Mouse (Mus musculus) granulocyte monocyte progenitor cell, adult 5-6 weeks (primary cell): ENCODE measurements around the gene Mocs3. TPM values are rescaled to one million over a fixed set of nuclear protein-coding genes. Genes with fewer than 3 reads are reported as not detected.

ENCODE experiments used
- ATAC-seq: replicated peaks from 2 replicates; pipeline ENCODE4 v1.8.0; 2016; ENCODE audit warnings: mild to moderate bottlenecking, moderate TSS enrichment, inconsistent platforms; ENCODE audit not compliant: poor library complexity, severe bottlenecking
- total RNA-seq, 2 experiments: library from RNA; stranded (forward) in 1 of 2; stranded (reverse) in 1 of 2; fragments of 200-712, 200-1000 nt in 1 of 2; fragments of >200 nt in 1 of 2; fragmentation: Nextera tagmentation in 1 of 2; gene quantifications; 2 replicates each; pipeline ENCODE4 v1.2.3; 2014 to 2017

Gene Mocs3
- total RNA-seq, 2 experiments from 2014 or later: 3.2 to 6.0 TPM

DNA sequence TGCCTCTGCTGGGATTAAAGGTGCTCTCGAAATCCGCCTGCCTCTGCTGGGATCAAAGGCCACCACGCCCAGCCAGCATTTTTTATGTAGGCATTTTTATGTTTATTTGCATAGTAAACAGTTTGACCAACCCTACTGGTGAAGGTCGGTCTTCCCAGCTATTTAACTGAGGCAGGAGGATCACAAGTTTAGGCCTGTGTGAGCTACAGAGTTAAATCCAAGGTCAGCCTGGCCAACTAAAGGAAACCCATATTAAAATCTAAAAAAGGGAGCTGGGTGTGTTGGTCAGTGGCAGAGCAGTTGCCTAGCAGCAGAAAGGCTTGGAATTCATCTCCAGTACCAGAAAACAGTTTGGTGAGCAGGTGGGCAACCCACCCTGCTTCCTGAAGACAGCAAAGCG, 2.9 kb downstream of the Mocs3 start:
- ATAC-seq: no peak

DNA sequence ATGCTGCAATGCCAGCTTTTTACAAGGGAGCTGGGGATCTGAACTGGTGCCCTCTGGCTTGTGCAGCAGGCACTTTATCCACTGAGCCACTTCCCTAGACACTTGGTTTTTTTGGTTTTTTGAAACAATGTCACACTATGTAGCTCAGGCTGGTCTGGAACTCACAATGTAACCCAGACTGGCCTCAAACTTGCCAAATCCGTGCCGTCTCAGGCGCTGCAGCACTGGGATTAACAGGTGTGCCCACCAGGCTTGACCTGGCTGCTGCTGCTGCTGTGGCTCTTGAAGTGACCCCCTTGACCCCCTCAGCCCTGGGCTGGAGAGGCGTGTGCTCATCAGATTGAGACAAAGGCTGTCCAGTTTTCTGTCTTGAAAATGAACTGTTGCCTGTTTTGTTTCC, 7.9 kb downstream of the Mocs3 start:
- ATAC-seq: no peak

DNA sequence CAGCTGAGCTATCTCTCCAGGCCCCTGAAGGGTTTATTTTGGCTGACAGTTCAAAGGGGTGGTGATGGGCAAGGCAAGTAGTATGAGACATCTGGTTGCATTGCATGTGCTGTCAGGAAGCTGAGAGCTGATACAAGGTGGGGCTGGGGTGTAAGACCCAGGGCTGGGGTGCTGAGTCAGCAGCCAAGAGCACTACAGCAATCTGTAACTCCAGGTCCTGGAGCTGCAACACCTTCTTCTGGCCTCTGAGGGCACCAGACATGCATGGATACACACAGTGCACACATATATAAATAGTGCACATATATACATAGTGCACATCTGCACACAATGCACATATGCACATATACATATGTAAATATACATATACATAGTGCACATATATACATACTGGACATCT, 12.4 kb downstream of the Mocs3 start:
- ATAC-seq: no peak

DNA sequence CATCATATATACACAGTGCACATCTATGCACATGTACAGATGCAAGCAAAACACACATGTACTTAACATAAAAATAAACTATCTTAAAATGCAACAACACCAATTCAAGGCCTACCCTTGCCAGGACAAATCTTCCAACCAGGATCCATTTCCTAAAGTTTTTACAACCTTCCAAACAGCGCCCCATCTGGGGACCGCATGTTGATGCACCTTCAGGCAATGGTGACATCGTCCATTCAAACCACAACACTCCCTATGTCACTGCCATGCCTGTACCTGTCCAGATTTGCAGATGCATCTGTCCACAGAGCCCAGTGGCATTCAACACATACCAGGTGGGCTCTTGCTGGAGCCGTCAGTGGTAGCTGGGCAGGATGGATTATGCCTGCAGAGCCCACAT, 12.9 kb downstream of the Mocs3 start:
- no peak for ATAC-seq

DNA sequence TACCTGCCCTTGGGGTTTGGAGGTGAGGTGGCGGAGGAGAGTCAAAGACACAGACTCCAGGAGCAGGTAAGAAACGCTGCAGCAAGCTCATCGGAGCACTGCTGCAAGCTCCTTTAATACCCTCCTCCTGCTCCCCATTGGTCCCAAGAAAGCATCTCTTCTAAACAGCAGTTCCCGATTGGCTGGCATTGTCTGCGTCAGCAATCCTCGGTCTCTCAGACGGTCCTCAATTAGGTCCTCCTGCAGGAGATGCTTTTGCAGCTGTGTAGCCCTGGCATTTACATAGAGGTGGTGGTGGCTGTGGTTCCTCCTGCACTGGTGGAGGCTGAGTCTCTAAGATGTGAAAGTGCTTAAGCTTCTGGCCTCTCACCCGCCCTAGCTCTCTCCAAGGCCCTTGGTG, 15.1 kb downstream of the Mocs3 start:
- no peak for ATAC-seq

DNA sequence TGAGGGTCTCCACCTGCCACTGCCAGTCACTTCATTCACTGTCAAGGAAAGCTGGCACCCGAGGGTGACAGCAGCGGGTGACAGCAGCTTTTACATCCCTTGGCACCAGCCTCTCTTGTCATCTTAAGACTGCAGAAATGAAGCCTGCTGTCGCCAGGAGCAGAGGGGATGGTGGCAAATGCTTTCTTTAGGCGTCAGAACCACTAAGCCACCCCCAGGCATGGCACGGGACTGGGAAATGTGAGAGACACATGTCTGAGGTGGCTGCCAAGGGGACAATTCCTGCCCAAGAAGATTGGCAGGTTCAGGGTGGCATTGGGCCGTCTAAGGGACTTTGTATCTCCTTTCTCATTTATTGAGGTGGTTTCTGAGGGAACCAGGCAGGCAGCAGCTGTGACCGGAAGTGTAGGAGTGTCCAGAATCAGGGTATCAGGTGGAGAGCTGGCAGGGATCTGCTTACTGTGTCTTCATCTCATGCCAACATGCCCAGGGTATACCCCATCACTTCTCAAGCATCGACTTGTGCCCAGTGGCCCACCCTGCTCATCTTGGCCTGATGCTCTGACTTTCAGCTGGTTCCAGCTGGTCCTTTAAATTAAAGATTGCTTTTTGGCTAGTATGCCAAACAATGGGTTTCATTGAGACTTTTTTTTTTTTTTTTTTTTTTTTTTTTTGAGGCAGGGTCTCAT, 17.9 kb downstream of the Mocs3 start:
- no peak for ATAC-seq

DNA sequence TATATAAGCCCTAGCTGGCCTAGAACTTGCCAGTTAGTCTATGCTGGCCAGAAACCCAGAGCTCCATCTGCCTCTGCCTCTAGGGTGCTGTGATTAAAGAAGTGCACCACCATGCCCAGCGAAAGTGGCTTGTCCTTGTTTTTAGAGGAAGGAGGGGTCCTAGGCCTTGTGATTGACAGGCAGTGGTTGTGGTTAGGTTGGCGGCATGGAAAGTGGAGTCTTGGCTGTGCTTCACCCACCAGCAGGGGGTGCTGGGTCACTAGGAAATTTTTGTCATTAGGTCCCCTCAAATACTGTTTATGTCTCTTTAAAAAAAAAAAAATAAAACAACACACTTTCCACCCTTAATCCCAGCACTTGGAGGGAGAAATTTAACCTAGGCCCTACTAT, 18.4 kb downstream of the Mocs3 start:
- peak; percentile 85 for ATAC-seq

DNA sequence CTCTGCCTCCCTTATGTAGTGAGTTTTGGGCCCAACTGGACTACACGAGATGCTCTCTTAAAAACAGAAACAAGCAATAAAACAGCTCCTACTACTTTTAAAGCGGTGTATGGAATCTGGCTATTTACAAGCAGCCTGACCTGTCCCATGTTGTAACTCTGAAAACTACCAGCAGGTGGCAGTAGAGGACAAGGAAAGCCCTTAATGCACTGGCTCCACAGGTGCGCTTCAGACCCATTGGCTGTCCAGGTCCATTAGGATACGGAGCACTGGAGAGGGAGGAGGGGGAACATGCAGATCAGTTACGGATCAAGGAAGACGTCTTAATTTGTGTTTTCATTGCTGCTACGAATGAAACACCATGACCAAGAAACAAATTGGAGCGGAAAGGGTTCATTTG, 19.8 kb downstream of the Mocs3 start:
- peak; percentile 61 for ATAC-seq

DNA sequence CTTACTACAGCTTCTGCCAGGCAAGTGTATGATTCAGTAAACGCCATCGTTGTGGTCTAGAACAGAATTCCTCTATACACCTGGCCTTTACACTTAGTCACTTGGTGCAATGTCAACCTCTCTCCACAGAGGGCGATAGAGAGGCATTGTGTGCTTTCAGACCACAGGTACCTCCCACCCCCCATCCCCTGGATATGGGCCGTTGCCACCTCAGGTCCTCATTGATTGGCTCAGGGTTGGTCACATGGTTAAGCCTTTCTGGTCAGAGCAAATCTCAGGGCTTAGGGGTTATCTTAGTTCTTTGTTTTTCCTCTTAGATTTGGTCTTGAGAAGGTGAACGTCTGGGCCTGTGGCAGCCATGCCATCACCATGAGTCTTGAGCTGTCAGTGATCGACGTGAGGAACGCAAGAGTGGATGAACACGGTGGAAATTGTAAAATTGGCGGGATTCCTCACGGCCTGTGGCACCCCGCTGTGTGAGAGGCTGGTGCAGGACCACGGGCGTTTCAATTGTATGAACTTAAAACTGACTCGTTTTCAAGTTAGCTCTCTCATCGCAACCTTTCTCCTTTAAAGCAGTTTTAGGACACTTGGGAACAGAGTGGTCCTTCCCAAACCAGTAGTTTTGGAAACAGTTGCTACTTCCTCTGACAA, 22.3 kb downstream of the Mocs3 start:
- ATAC-seq: peak; percentile 49

DNA sequence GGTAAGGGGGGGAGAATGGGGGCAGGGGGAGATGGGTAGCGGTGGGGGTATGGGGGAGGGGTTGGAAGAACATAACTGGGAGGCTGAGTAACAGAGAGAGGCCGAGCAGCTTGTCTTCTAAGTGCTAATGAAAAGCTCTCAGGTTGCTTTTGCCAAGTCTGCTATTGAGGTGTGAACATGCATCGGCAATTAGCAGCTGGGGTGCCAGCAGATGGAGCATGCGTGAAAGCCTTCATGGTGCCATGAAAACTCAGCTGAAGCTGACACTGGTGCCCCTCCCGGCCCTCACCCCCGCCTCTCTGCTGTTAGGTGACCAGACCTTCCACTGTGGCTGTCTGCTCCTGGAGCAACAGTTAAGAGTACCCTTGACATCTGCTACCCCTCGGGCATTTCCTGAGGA, 23.4 kb downstream of the Mocs3 start:
- ATAC-seq: no peak

DNA sequence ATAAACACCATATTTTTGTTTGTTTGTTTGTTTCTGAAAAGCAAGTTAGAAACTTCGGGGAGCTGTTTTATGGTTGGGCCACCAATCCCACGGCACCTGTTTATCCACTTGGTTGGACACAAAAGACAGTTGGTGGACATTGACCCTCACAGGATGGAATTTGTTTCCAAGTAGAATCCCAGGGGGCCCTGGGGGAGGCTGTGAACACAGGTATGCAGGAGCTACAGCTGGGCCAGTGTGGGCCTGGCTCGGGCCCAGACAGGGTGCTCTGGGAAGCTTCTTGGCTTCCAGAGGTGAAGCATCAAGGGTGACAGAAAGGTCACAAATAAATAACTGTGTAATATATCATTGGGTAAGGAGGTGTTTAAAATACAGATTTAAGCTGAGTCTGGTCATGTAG, 26.1 kb downstream of the Mocs3 start:
- no peak for ATAC-seq

DNA sequence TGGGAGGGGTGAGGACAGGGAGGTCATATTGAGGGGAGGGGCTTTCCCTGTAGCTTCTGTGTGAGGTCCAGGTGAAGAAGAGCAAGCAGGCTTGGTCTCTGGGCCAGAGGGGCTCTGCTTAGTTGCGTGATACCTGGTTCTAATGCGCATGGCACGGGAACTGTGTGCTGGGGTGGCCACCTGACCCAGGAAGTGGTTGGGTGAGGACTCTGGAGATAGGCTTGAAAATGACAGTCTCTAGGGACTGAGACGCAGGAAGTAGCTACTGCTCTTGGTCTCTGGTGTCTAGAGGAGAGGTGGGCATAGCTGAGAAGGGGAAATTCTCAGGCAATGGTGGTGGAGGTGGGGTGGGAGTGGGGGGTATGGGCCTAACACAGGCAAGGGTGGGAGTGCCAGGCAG, 26.8 kb downstream of the Mocs3 start:
- no peak for ATAC-seq

DNA sequence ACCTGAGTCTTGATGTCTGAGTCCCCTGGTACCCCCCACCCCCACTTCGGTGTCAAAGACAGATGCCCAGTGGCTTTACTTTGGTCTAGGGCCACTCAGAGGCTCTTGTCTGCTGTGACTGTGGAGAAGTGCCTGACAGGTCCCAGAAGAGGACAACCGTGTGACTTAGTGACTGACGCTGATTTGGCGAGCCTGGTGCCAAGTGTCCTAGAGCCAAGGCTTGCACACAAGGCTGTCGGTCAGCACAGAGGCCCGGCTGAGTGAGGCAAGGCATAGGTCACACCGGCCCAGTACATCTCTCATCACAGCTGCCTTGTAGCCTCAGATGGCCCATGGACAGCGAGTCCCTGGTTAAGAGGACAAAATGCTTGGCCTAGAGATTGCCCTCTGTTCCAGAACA, 28.6 kb downstream of the Mocs3 start:
- no peak for ATAC-seq

DNA sequence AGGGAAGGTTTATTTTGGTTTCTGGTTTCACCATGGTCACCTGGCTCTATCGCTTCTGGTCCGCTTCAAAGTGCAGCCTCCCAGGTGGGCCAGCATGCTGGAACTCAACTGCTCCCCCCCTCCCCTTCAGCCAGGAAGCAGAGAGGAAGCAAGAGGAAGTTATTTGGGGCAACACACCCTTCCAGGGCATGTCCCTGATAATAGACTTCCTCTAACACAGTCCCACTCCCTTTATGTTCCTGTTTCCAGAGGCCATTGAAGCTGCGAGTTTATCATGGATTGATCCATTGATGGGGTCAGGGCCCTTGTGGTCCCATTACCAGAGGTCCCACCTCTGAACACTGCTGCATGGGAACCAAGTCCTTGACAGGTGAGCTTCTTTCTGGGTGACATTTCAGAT, 29.7 kb downstream of the Mocs3 start:
- ATAC-seq: peak; percentile 67

DNA sequence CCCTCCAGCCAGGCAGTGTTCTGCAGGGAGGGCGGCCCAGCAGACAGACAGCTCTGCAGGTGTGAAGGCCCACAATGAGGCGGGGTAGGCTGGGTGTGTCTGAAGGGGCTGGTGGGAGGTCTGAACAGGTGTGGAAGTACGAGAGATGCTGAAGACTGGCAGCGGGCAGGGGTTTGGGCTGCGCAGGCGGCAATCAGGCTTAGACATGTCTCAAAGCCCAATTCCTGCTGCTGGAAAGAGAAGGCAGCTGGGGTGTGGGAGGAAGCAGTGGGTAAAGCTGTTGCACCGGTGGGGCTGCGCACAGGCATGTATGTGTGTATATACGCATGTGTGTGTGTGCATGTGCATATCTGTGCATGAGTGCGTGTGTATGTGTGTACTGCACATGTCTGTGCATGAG, 30.5 kb downstream of the Mocs3 start:
- no peak for ATAC-seq

DNA sequence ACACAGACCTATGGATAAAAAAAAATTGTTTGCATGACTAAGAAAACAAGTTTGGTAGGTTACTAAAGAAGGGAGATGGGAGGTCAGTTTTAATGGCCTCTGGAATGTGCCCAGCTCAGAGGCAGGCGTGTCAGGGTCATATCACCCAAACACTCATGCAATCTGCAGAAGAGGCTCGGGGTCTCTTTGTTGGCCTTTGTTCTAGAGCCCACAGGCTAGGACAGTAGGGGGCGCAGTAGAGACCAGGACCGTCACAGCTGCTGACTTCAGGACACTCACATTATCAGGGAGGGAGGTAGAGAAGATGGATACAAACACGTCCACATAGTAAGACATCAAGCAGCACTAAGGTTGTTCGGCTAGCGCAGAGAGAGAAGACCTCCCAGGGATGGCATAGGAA, 37.6 kb downstream of the Mocs3 start:
- ATAC-seq: no peak

DNA sequence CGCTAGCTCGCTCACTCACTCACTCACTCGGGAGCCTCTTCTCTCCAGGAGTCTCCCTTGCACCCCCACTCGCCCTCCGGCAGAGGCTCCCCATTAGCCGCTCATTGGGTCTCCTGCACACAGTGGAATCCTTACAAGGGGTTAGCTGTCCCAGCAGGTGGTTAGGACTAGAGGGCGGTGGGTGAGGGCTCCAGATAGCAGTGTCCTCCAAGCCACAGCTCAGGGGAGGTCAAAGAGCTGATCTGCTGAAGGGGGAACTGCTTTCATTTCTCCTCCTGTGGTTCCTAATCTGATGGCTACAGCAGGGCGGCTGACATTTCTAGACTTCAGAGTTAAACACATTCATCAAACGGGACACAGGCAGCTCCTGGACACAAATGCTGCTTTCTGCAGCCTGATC, 43.0 kb downstream of the Mocs3 start:
- ATAC-seq: peak; percentile 54

DNA sequence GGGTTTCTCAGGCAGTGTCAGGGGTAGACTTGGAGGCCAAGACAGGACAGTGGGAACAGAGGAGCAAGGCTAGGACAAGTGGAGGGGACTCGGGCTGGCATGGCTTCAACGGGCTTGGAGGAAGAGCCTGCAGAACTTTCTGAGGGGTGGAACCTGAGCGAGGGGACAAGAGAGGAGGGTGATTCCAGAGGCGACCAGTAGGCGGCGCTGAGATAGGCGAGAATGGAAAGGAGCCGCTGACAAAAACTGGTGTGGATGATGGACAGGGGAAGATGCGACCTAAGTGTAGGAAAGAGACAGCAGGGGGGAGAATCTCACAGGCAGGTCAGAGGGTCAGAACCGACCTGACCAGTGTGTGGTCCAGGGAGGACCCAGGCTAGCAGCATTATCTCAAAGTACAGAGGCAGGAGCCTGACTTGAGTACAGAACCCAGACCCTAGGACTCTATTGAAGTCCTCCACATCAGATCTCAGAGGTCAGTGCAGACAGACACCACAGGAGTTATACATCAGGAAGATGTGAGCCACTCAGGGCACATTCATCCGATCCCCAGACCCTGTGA, 44.0 kb downstream of the Mocs3 start:
- ATAC-seq: peak; percentile 59

DNA sequence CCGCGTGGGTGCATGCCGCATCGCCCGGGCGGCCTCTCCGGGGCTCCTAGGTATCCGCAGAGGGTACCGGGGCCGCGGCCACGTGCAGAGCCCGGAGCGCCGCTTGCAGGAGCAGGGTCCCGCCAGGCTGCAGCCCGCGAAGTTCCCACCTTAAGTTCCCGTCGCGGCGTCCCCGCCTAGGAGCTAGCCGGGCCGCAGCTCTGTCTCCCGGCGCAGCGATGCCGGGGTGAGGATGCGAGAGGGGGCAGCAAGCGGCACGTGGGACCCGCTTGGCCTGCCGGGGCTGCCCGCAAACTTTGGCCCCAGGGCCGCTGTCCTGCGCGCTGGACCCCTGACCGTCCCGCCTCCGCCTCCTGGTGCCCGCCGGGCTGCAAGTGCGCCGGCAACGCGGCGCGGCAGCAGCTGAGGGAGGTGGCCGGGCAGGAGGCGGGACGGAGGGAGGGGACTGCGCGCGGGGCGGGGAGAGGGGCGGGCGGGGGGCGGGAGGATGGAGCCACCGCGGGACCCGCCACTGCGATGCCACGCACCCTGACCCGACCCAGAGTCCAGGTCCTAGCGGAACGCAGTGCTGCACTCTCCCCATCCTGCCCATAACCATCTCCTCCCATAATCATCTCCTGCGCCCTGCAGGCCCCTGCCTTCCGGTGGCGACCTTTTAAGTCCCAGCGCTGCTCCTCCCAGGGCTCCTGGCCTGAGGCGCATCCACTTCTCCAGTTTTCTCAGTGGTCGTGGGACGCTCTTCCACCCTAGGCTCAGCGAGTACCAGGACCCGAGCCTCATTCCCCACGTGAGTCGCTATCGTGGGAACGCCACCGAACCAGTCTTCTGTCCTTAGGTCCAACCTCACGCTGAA, 50.5 kb downstream of the Mocs3 start:
- ATAC-seq: peak; percentile 71

DNA sequence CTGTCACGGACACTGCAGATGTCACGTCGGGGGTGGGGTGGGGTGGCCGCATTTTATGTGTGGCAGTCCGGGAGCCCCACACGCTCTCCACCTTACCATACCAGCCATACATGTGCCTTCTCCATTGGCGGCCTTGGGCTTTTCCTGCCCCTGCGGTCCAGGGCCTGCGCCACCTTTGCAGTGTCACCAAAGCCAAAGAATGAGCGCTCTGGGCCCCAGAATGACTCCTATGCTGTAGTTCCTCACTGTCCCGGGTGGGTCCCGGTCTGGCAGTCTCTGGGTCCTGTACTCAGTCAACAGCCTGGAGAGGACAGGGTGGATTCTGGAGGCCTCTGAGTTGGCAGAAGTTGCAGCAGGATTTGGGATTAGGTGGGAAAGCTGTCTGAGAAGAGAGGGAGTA, 51.2 kb downstream of the Mocs3 start, which contains the start of gene Kcng1:
TSS of gene Kcng1 (minus strand) at position 155 of the 400 bp plus-strand sequence.
- ATAC-seq: peak; percentile 38
